Mouse (Mus musculus) bone marrow, adult 2 months (tissue): ENCODE measurements around the gene Hes1.

Experiments used
- CTCF ChIP-seq: fragments of 200-500 bp; IDR thresholded peaks from 2 replicates; pipeline ENCODE4 v1.5.1; 2011; ENCODE audit warnings: low read length, control low read depth; ENCODE audit not compliant: control insufficient read depth, insufficient read depth
- POLR2A ChIP-seq: fragments of 200-500 bp; IDR thresholded peaks from 2 replicates; pipeline ENCODE4 v1.6.1; 2011; ENCODE audit warnings: low read depth, mild to moderate bottlenecking, control low read depth, low read length, borderline replicate concordance; ENCODE audit not compliant: control insufficient read depth

DNA sequence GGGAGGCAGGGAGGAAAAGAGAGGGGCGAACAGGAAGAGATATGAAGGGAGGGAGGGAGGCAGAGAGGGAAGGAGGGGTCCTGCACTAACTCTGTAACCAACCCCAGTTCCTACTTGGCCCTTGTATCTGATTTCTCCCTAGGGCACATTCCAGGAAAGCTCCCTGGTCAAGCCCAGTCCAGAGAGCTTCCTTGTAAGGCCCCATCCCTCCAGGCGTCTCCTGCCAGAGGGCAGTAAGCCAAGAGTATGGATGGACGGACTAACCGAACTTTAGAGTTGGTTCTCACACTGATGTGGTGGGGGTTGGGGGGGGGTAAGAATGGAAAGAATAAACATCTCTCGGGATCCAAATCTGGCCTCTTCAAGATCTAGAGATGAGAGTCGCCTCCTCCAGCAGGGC is 29.7 kb upstream of the Hes1 start:
- TF ChIP-seq CTCF (no peak), POLR2A (no peak)
